Mouse (Mus musculus): ENCODE measurements around the gene Fam149b. TPM values are rescaled to one million over a fixed set of nuclear protein-coding genes. Genes with fewer than 3 reads are reported as not detected.

The Fam149b gene
- polyA plus RNA-seq, 1 experiment from 2014 or later, result 45.4 TPM

Other genes with a start within 250 kb of the Fam149b start
- 10.3 and 10.6 TPM in 2 replicates for gene Saysd1, start 209.6 kb upstream of the Fam149b start, polyA plus RNA-seq (2016; fragmentation: Nextera tagmentation; extraction: Ambion mirVana)
- gene Kcnk5, start 166.4 kb upstream of the Fam149b start, polyA plus RNA-seq (2016; fragmentation: Nextera tagmentation; extraction: Ambion mirVana), result 6.9 TPM in 2 replicates
- not detected in 2 replicates for gene Kcnk16, start 79.0 kb upstream of the Fam149b start, polyA plus RNA-seq (2016; fragmentation: Nextera tagmentation; extraction: Ambion mirVana)
- gene Nudt13, start 53.5 kb upstream of the Fam149b start, polyA plus RNA-seq (2016; fragmentation: Nextera tagmentation; extraction: Ambion mirVana), result 18.1 and 20.2 TPM in 2 replicates
- gene Ecd, start within 50 bp of the Fam149b start, polyA plus RNA-seq (2016; fragmentation: Nextera tagmentation; extraction: Ambion mirVana), result 56.8 and 58.9 TPM in 2 replicates
- 234 and 245 TPM in 2 replicates for gene Dnajc9, start 40.7 kb downstream of the Fam149b start, polyA plus RNA-seq (2016; fragmentation: Nextera tagmentation; extraction: Ambion mirVana)
- gene Mrps16, start 45.5 kb downstream of the Fam149b start, polyA plus RNA-seq (2016; fragmentation: Nextera tagmentation; extraction: Ambion mirVana), result 84.7 and 85.9 TPM in 2 replicates
- 0.21 and 0.64 TPM in 2 replicates for gene Cfap70, start 104.1 kb downstream of the Fam149b start, polyA plus RNA-seq (2016; fragmentation: Nextera tagmentation; extraction: Ambion mirVana)
- 27.2 and 29.3 TPM in 2 replicates for gene Anxa7, start 132.0 kb downstream of the Fam149b start, polyA plus RNA-seq (2016; fragmentation: Nextera tagmentation; extraction: Ambion mirVana)
- 1.3 and 1.4 TPM in 2 replicates for gene Mss51, start 148.7 kb downstream of the Fam149b start, polyA plus RNA-seq (2016; fragmentation: Nextera tagmentation; extraction: Ambion mirVana)
- 56.9 and 62.5 TPM in 2 replicates for gene Ppp3cb, start 198.4 kb downstream of the Fam149b start, polyA plus RNA-seq (2016; fragmentation: Nextera tagmentation; extraction: Ambion mirVana)

All from limb, embryonic 12.5 days (tissue).